Mouse (Mus musculus) lung, postnatal 4 days (tissue): Measurements from ENCODE around the gene Gm45785.

ENCODE experiments used
- DNase-seq, 2 experiments: peaks; one replicate each; pipeline ENCODE4 v3.0.0; 2021

Gene Gm45785

DNA sequence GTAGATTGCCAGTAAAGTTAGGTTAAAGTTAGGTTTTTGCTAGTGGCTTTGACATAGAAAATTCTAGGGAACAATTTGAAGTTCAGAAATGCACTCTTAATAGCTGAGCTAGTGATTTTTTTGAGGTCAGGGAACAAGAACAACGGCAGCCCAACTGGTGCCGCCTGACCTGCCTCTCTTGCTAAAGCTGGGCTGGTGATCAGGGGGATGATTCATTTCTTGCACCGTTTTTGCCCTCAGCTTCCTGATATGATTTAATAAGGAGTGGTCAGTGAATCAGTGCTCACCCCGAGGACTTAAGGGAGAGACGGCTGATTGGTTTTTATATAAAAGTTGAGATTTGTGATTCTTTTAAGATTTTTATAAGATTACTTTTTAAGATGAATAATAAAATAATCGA, 24.7 kb downstream of the Gm45785 start:
- peak in 1 of 2 experiments; percentile 2 for DNase-seq

DNA sequence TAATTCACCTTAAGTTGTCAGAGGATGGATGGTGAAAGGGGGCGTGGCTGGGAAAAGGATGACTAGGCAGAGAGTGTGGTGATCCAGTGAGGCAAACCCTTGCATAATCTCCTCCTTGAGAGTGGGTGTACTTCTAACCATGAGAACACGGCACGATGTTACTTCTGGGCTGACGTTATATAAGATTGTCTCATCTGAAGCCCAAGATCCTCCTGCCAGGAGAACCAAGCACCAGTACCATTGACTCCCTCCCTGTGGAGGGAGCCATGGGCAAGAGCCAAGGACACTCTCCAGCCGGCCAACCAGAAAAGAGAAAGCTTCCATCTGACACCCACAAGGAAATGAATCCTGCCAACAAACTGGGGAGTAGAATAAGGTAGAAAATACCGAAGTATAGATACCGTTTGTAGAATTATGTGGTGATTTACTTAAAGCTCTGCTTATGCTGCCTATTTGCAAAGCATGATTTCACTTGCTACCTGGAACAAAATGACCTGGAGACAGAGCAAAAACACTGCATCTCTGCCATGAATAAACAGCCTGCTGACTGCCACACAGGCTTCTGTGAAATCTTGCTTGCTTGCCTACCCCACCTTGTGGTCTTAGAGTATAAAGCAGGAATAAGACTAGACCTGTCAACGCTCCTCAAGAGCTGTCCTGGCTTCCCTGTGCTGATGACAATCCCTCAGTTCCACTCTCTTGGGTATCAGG, 27.8 kb downstream of the Gm45785 start:
- peak in 1 of 2 experiments; percentile 13 for DNase-seq

DNA sequence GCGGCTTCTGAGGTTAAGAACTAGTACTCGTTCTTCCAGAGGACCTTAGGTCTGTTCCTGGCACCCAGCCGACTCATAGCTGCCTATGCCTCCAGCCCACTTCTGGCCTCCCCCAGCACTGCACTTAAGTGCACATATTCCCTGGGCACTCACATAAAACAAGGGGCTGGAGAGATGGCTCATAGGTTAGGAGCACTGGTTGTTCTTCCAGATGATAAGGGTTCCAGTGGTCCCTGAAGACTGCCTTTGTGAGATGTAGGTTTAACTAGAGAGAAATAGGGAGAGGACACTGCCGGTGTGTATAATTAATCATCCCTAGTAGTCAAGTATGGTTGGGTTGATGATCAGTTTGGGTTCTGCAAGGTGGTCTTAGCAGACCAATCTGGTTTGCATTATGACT, 33.4 kb downstream of the Gm45785 start:
- DNase-seq = no peak

DNA sequence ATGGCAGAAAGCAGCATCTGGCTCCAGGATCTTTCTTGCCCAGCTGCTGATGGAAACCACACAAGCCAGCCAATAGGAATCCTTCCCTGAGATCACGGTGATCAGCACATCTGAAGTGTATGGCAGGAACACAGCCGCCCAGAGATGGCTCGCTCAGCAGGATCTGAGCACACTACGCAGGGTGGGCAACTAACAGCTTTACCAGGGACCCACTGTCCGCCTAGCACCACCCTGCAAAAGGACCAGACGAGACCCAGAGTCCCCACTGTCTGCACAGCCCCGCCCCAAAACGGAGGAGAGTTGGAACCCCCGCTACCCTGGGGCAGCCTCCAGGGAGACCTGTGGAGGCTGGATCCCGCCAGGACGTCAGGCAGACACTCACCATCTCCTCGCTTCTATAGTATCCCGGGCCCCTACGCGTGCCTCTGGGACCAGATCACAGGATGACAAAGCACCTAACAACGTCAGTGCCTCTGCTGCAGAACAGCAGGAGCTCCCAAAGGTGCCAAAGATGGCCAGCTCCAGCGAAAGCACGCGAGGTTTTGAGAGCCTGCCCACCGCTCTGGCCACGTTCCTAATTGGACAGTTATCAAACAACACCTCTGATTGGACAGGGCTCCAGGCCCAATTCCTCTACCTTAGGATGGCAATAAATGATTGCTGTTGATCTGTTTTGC, 34.3 kb downstream of the Gm45785 start, which contains the start of gene Zfp941:
TSS of gene Zfp941 (minus strand) at position 526 of the 677 bp plus-strand sequence.
- peak in 1 of 2 experiments; percentile 21 for DNase-seq

DNA sequence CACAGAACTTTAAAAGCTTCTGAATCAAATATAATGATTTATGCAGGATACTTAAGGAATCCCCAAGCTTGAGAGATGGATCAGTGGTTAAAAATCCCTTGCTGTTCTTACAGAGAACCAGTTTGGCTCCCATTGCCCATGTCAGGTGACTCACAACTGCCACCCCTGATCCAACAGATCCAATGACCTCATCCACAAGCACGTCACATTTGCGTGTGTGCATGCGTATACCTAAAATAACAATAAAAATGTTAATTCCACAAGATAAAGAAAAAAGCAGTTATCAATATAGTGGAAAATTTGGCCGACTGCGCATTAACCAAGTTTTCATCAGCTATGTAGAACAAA, 34.9 kb downstream of the Gm45785 start:
- no peak for DNase-seq

- DNase-seq = no peak
Observed at GRCm38 (mm10) chr7:140820173-140820572, 36.0 kb downstream of the Gm45785 start.

DNA sequence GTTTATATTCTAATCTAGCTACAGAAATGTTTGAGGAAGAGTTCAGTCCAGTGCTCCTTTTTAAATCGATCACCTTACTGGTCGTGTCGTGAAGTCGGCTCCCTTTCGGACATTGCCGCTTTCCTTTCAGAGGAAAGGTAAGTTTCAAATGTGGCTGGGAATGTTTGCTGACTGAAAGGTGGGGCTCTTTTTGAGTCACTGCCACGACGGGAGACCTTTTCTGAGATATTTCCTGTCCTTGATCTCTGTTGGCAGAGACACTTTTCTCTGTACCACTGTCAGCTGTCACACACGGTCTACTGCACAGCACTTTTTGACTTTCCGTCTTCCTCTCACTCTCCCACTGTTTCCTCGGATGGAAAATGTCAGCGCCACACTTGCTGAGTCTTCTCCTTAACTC, 43.3 kb downstream of the Gm45785 start:
- DNase-seq = no peak

GRCm38 (mm10) chr7:140811714-140812113, 44.4 kb downstream of the Gm45785 start:
- DNase-seq = no peak

- no peak for DNase-seq
Observed at GRCm38 (mm10) chr7:140810496-140810895, 45.6 kb downstream of the Gm45785 start.

DNA sequence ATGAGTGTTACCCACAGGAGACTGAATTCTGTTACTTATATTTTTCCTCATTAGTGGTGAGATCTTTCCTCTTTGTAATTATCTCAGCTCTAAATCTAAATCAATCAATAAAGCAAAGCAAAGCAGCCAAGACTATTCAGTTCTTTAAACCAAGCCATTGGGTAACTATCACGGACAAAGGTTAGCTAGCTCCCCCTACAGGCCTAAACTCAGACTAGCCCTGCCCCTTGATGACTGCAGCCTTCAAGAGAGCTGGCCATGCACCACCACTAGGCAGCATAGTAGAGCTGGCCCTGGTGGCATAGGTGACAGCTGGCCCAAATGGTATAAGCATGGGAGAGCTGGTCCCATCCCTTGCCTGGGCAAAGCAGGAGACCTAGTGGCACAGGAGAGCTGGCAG, 50.4 kb downstream of the Gm45785 start:
- peak; percentile 32 to 45 for DNase-seq

- no peak for DNase-seq
Observed at GRCm38 (mm10) chr7:140802629-140803028, 53.5 kb downstream of the Gm45785 start.

DNA sequence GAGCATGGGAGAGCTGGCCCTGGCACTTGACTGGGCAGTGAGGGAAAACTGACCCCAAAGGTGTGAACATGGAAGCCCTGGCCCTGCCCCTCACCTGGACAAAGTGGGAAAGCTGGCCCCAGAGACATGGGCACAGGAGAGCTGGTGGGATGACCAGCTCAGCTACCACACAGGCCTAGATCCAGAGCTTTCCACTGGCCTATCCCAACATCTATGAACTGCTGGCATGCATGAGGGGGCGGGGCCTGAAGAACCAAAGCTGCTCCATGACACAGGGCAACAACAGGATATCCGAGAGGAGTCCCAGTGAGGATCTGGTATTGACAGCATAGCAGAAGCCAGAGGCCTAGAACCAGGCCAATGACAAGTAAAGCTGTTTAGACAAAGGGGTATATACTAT, 57.9 kb downstream of the Gm45785 start:
- no peak for DNase-seq

- no peak for DNase-seq
Observed at GRCm38 (mm10) chr7:140797619-140798018, 58.5 kb downstream of the Gm45785 start.

- no peak for DNase-seq
Observed at GRCm38 (mm10) chr7:140793541-140793940, 62.6 kb downstream of the Gm45785 start.

DNA sequence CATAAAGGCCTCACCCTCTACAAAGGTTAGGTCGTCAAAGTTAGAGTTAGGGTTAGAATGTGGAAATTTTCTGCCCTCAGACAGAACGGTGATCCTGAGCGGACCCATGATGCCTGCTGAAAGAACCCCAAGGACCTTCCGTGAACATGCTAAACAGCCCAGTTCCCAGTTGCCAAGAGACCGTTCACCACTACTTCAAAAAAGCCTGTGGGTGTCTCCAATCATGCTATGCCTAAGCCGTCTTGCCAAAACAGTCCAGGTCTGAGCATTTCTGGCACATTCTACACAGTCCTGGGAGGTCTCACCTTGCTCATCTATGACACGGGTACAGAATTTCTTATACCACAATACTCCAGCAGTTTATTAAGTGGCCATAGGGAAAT, 68.1 kb downstream of the Gm45785 start:
- no peak for DNase-seq

DNA sequence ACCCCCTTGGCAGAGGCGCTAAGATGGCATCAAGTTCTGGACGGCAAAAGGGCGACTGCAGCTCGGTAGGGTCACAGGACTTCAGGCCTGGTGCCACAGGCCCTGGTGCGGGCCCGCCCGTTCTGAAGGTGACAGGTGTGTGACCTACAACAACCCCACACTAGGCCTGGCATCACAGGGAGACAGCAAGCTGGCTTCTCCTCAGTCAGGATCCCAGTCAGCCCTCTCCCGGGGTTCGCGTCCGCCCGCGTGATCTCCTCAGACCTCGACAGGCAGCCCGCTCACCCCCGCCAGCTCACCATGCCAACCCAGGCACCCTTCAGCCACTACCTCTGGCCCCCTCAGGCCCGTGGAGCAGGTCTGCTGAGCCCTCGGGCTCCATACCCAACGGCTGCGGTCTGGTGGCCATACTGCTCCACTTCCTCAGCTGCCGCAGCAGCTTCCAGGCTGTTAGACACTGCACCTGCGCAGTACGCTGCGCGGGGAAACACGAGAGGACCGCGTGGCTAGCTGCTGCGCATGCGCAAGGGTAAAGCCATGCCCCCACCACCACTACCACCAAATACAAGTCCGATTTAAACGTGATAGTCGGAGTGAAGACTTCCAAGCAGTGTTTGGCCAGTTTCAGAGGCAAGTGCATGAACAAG, 68.6 kb downstream of the Gm45785 start, which contains the start of gene Syce1:
TSS of gene Syce1 (minus strand) at position 447 of the 647 bp plus-strand sequence.
- no peak for DNase-seq

GRCm38 (mm10) chr7:140780548-140780947, 75.6 kb downstream of the Gm45785 start:
- DNase-seq = no peak
